Mouse (Mus musculus) hindbrain, embryonic 11.5 days (tissue): ENCODE data around the gene Pon1. TPM values are rescaled to one million over a fixed set of nuclear protein-coding genes. Genes with fewer than 3 reads are reported as not detected.

Experiments used
- ATAC-seq: fragments of 200-750 bp; cut with Nextera tagmentation; 2 replicates; pipeline ENCODE4 v1.8.0; 2017; ENCODE audit warnings: mild to moderate bottlenecking, moderate TSS enrichment, moderate library complexity; ENCODE audit not compliant: low FRiP score
- DNase-seq: peaks from one replicate; pipeline ENCODE4 v3.0.0-alpha.2; 2015; ENCODE audit warnings: low spot score
- H3K27ac ChIP-seq: fragments of 300-500 bp; sonication (generic); 2 replicates; pipeline ENCODE4 v1.5.1; 2014; ENCODE audit warnings: mild to moderate bottlenecking, low read depth, low read length
- H3K27me3 ChIP-seq: fragments of 300-500 bp; sonication (generic); 2 replicates; pipeline ENCODE4 v1.6.1; 2014; ENCODE audit warnings: mild to moderate bottlenecking, low read length, moderate library complexity, mixed read lengths; ENCODE audit not compliant: control insufficient read depth, insufficient read depth
- H3K36me3 ChIP-seq: fragments of 300-500 bp; sonication (generic); 2 replicates; pipeline ENCODE4 v1.6.1; 2014; ENCODE audit warnings: mild to moderate bottlenecking, low read length, moderate library complexity, mixed read lengths; ENCODE audit not compliant: control insufficient read depth, insufficient read depth
- H3K4me1 ChIP-seq: fragments of 300-500 bp; sonication (generic); replicated peaks from 2 replicates; pipeline ENCODE4 v1.6.1; 2014; ENCODE audit warnings: low read length, mixed read lengths; ENCODE audit not compliant: control insufficient read depth, insufficient read depth
- H3K4me2 ChIP-seq: fragments of 300-500 bp; sonication (generic); replicated peaks from 2 replicates; pipeline ENCODE4 v1.6.1; 2014; ENCODE audit warnings: mild to moderate bottlenecking, low read depth, low read length
- H3K4me3 ChIP-seq: fragments of 300-500 bp; sonication (generic); 2 replicates; pipeline ENCODE4 v1.5.1; 2014; ENCODE audit warnings: low read depth, low read length
- H3K9ac ChIP-seq: fragments of 300-500 bp; sonication (generic); 2 replicates; pipeline ENCODE4 v1.6.1; 2014; ENCODE audit warnings: low read depth, low read length
- H3K9me3 ChIP-seq: fragments of 300-500 bp; sonication (generic); 2 replicates; pipeline ENCODE4 v1.6.1; 2016; ENCODE audit warnings: low read length; ENCODE audit not compliant: control insufficient read depth
- WGBS: fragments of 180-500 bp; shearing (Covaris S2); extraction: QIAGEN DNeasy Blood & Tissue Kit; methylation state at CpG from one replicate; pipeline ENCODE4 v1.1.7; 2014; 5-methylcytosine and 5-hydroxymethylcytosine counted together
- polyA plus RNA-seq: library from polyadenylated mRNA; unstranded; fragments of >200 nt; fragmentation: Nextera tagmentation; extraction: Ambion mirVana; gene quantifications from 2 replicates; pipeline ENCODE4 v1.2.1, GENCODE M21; 2014

Gene Pon1
- polyA plus RNA-seq, 1 experiment from 2014 or later: 0.22 TPM

GRCm38 (mm10) chr6:5134986-5135385, 58.8 kb downstream of the Pon1 start:
- Histone ChIP-seq H3K36me3 (no peaks in the 10 kb centered on the region), H3K4me2 (no peak overlapping the region), H3K27me3 (no peaks in the 10 kb centered on the region), H3K4me3 (no peak overlapping the region), H3K9ac (no peak overlapping the region), H3K27ac (no peak overlapping the region), H3K4me1 (no peaks in the 10 kb centered on the region), H3K9me3 (no peaks in the 10 kb centered on the region)
- 86% methylated on average over 6 of the region's 6 CpGs for WGBS
- no peak for ATAC-seq
- no peak for DNase-seq

GRCm38 (mm10) chr6:5129364-5130093, 64.2 kb downstream of the Pon1 start:
- H3K4me2 ChIP-seq: no peak overlapping the region
- H3K4me3 ChIP-seq: no peak overlapping the region
- H3K9me3 ChIP-seq: no peaks in the 10 kb centered on the region
- no peak overlapping the region for H3K27ac ChIP-seq
- DNase-seq: no peak
- no peaks in the 10 kb centered on the region for H3K27me3 ChIP-seq
- 79% methylated on average over 14 of the region's 14 CpGs for WGBS
- no peak for ATAC-seq
- H3K4me1 ChIP-seq: no peaks in the 10 kb centered on the region
- H3K9ac ChIP-seq: no peak overlapping the region
- no peaks in the 10 kb centered on the region for H3K36me3 ChIP-seq

- Histone ChIP-seq H3K9ac (no peak overlapping the region), H3K27ac (no peak overlapping the region), H3K9me3 (no peaks in the 10 kb centered on the region), H3K4me2 (no peak overlapping the region), H3K36me3 (no peaks in the 10 kb centered on the region), H3K4me1 (no peaks in the 10 kb centered on the region), H3K27me3 (no peaks in the 10 kb centered on the region), H3K4me3 (no peak overlapping the region)
- no peak for ATAC-seq
- 55% methylated on average over 3 of the region's 3 CpGs for WGBS
- DNase-seq: no peak
Observed at GRCm38 (mm10) chr6:5120229-5120628, 73.5 kb downstream of the Pon1 start.

GRCm38 (mm10) chr6:5119181-5119910, 74.4 kb downstream of the Pon1 start:
- no peaks in the 10 kb centered on the region for H3K27me3 ChIP-seq
- WGBS: 86% methylated on average over 15 of the region's 15 CpGs
- H3K27ac ChIP-seq: no peak overlapping the region
- no peaks in the 10 kb centered on the region for H3K36me3 ChIP-seq
- no peaks in the 10 kb centered on the region for H3K4me1 ChIP-seq
- no peak overlapping the region for H3K4me2 ChIP-seq
- DNase-seq: no peak
- no peaks in the 10 kb centered on the region for H3K9me3 ChIP-seq
- no peak overlapping the region for H3K4me3 ChIP-seq
- no peak overlapping the region for H3K9ac ChIP-seq
- ATAC-seq: no peak

Other genes with a start within 250 kb of the Pon1 start
- 7.2 and 8.1 TPM in 2 replicates for gene Pon3, start 62.3 kb upstream of the Pon1 start, polyA plus RNA-seq
- gene Pon2, start 104.5 kb upstream of the Pon1 start, polyA plus RNA-seq: 31.2 and 33.0 TPM in 2 replicates
- gene Asb4, start 189.4 kb upstream of the Pon1 start, polyA plus RNA-seq: 24.5 and 28.7 TPM in 2 replicates